Mouse (Mus musculus) embryonic facial prominence, embryonic 10.5 days (tissue): Measurements from ENCODE around the gene H2-T22. TPM values are rescaled to one million over a fixed set of nuclear protein-coding genes. Genes with fewer than 3 reads are reported as not detected.
"Not testable (repeated sequence)": the region's sequence is repeated elsewhere in the genome, so short reads cannot be mapped to it uniquely, and the experiment has no call there.

Source experiments
- DNase-seq: peaks from one replicate; pipeline ENCODE4 v3.0.0-alpha.2; 2017; ENCODE audit warnings: low spot score
- H3K27ac ChIP-seq: fragments of 300-500 bp; sonication (generic); replicated peaks from 2 replicates; pipeline ENCODE4 v1.5.1; 2016; ENCODE audit warnings: mild to moderate bottlenecking
- H3K27me3 ChIP-seq: fragments of 300-500 bp; sonication (generic); replicated peaks from 2 replicates; pipeline ENCODE4 v1.6.1; 2016; ENCODE audit warnings: low read depth, mild to moderate bottlenecking; ENCODE audit not compliant: poor library complexity, severe bottlenecking
- H3K36me3 ChIP-seq: fragments of 300-500 bp; sonication (generic); replicated peaks from 2 replicates; pipeline ENCODE4 v1.6.1; 2016; ENCODE audit warnings: mild to moderate bottlenecking, moderate library complexity
- H3K4me1 ChIP-seq: fragments of 300-500 bp; sonication (generic); 2 replicates; pipeline ENCODE4 v1.6.1; 2016
- H3K4me3 ChIP-seq: fragments of 300-500 bp; sonication (generic); 2 replicates; pipeline ENCODE4 v1.5.1; 2016; ENCODE audit warnings: mild to moderate bottlenecking, moderate library complexity
- H3K9me3 ChIP-seq: fragments of 300-500 bp; sonication (generic); 2 replicates; pipeline ENCODE4 v1.6.1; 2016; ENCODE audit warnings: mild to moderate bottlenecking
- WGBS: fragments of 180-500 bp; shearing (Covaris S2); methylation state at CpG from one replicate; pipeline ENCODE4 v1.1.7; 2016; 5-methylcytosine and 5-hydroxymethylcytosine counted together
- polyA plus RNA-seq: library from polyadenylated mRNA; unstranded; fragments of >200 nt; fragmentation: Nextera tagmentation; extraction: Ambion mirVana; gene quantifications from 2 replicates; pipeline ENCODE4 v1.2.1, GENCODE M21; 2016

Gene H2-T22
- polyA plus RNA-seq, 1 experiment from 2014 or later, result 9.0 TPM

GRCm38 (mm10) chr17:36025197-36025596, 17.4 kb downstream of the H2-T22 start:
- Histone ChIP-seq H3K4me1 (peaks cover 26% of the 10 kb centered on the region), H3K27me3 (peaks cover under 1% of the 10 kb centered on the region; the same call in 1 of the 2 replicates), H3K36me3 (no peaks in the 10 kb centered on the region), H3K27ac (no peak overlapping the region), H3K9me3 (no peaks in the 10 kb centered on the region), H3K4me3 (no peak overlapping the region)
- no peak for DNase-seq
- 72% methylated on average over 5 of the region's 5 CpGs for WGBS

GRCm38 (mm10) chr17:36023710-36024654, 18.6 kb downstream of the H2-T22 start:
- Histone ChIP-seq H3K4me3 (no peak overlapping the region), H3K27ac (no peak overlapping the region), H3K27me3 (no peaks in the 10 kb centered on the region), H3K9me3 (no peaks in the 10 kb centered on the region), H3K4me1 (peaks cover 31% of the 10 kb centered on the region), H3K36me3 (no peaks in the 10 kb centered on the region)
- no peak for DNase-seq
- WGBS, result 52% methylated on average over 9 of the region's 9 CpGs

- Histone ChIP-seq H3K4me1 (peaks cover 31% of the 10 kb centered on the region), H3K27ac (no peak overlapping the region), H3K4me3 (no peak overlapping the region), H3K27me3 (no peaks in the 10 kb centered on the region), H3K9me3 (no peaks in the 10 kb centered on the region), H3K36me3 (no peaks in the 10 kb centered on the region)
- DNase-seq, result no peak
- WGBS, result 91% methylated on average over 6 of the region's 6 CpGs
Measured at GRCm38 (mm10) chr17:36022922-36023321, 19.6 kb downstream of the H2-T22 start.

DNA sequence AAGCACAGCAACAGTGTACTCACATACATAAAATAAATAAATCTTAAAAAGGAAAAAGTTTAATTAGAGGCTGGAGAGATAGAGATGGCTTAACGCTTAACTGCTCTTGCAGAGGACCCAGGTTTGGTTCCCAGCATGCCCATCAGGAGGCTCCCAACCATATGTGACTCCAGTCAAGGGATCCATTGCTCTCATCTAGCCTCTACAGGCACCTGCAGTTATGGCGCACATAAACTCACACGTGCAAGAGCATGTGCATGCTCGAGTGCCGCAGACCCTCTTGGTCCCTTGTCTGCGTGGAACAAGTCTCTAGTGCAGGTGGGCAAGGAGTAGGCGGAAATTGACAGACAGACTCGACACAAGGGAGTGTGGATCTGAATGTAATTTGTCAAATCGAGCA, 20.4 kb downstream of the H2-T22 start:
- no peak for DNase-seq
- Histone ChIP-seq H3K27ac (no peak overlapping the region), H3K27me3 (no peaks in the 10 kb centered on the region), H3K9me3 (no peaks in the 10 kb centered on the region), H3K4me1 (peaks cover 31% of the 10 kb centered on the region), H3K4me3 (no peak overlapping the region), H3K36me3 (no peaks in the 10 kb centered on the region)
- WGBS, result 92% methylated on average over 9 of the region's 9 CpGs

DNA sequence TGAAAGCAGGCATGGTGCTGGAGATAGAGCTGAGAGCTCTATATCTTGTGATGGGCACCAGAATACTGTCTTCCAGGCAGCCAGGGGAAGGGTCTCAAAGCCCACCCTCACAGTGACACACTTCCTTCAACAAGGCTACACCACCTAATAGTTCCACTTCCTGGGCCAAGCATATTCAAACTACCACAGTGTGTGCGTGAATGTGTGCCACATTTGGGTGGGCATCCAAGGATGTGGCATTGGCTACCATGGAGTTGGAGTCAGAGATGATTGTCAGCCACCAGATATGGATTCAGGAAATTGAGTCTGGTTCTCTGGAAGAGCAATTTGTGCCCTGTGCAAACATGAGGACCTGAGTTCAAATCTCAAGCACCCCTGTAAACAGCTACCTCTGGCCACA, 21.2 kb downstream of the H2-T22 start:
- Histone ChIP-seq H3K4me1 (peaks cover 31% of the 10 kb centered on the region), H3K27ac (no peak overlapping the region), H3K36me3 (no peaks in the 10 kb centered on the region), H3K4me3 (no peak overlapping the region), H3K27me3 (no peaks in the 10 kb centered on the region), H3K9me3 (no peaks in the 10 kb centered on the region)
- DNase-seq, result no peak
- 92% methylated on average over 1 of the region's 1 CpGs for WGBS

- Histone ChIP-seq H3K4me1 (peaks cover 31% of the 10 kb centered on the region), H3K27ac (no peak within 1 kb of the TSS; the same call in 1 of the 2 replicates), H3K27me3 (no peaks in the 10 kb centered on the region), H3K4me3 (peak within 1 kb of the TSS; percentile 33; the same call in 1 of the 2 replicates), H3K9me3 (no peaks in the 10 kb centered on the region), H3K36me3 (peaks cover 5% of the 10 kb centered on the region)
- DNase-seq, result peak; percentile 62
- WGBS, result 37% methylated on average over 15 of the region's 15 CpGs
Measured at GRCm38 (mm10) chr17:36020191-36021073, 22.1 kb downstream of the H2-T22 start, which contains the start of gene H2-T24. TSS of gene H2-T24 (minus strand) at chr17:36020560.

- H3K4me3 ChIP-seq, result no peak overlapping the region
- no peak for DNase-seq
- peaks cover 15% of the 10 kb centered on the region for H3K36me3 ChIP-seq
- H3K9me3 ChIP-seq, result no peaks in the 10 kb centered on the region; the same call in 1 of the 2 replicates
- peaks cover 31% of the 10 kb centered on the region for H3K4me1 ChIP-seq
- no peak overlapping the region for H3K27ac ChIP-seq
- 73% methylated on average over 3 of the region's 3 CpGs for WGBS
- no peaks in the 10 kb centered on the region for H3K27me3 ChIP-seq
Measured at GRCm38 (mm10) chr17:36019519-36019918, 23.0 kb downstream of the H2-T22 start.

- peaks cover 27% of the 10 kb centered on the region for H3K4me1 ChIP-seq
- DNase-seq, result no peak
- H3K27ac ChIP-seq, result no peak overlapping the region
- H3K9me3 ChIP-seq, result no peaks in the 10 kb centered on the region; the same call in 1 of the 2 replicates
- H3K27me3 ChIP-seq, result no peaks in the 10 kb centered on the region
- WGBS, result 71% methylated on average over 2 of the region's 2 CpGs
- no peak overlapping the region for H3K4me3 ChIP-seq
- peaks cover 20% of the 10 kb centered on the region for H3K36me3 ChIP-seq
Measured at GRCm38 (mm10) chr17:36018979-36019378, 23.6 kb downstream of the H2-T22 start.

GRCm38 (mm10) chr17:36017046-36017445, 25.5 kb downstream of the H2-T22 start:
- WGBS, result 89% methylated on average over 5 of the region's 5 CpGs
- Histone ChIP-seq H3K27me3 (no peaks in the 10 kb centered on the region), H3K36me3 (peaks cover 20% of the 10 kb centered on the region), H3K27ac (no peak overlapping the region), H3K4me1 (peaks cover 17% of the 10 kb centered on the region), H3K4me3 (no peak overlapping the region), H3K9me3 (no peaks in the 10 kb centered on the region; the same call in 1 of the 2 replicates)
- DNase-seq, result no peak

DNA sequence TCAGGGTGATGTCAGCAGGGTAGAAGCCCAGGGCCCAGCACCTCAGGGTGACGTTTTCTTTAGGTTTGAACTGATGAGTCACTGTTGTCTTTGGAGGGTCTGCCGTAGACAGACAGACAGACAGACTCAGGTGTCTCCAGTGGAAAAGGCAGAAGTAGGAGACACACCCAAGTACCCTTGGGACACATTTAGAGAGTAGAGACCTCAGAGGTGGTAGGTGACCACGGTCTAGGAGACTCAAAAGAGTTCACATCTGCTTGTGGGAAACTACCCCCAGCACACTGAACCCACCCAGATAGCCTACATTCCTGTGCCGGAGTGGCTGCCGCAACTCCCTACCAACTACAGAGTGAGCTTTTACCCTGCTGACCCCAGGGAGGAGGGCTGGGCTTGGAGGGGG, 27.6 kb downstream of the H2-T22 start:
- 91% methylated on average over 5 of the region's 5 CpGs for WGBS
- peaks cover 3% of the 10 kb centered on the region; the same call in 1 of the 2 replicates for H3K4me1 ChIP-seq
- H3K36me3 ChIP-seq, result peaks cover 20% of the 10 kb centered on the region
- H3K4me3 ChIP-seq, result no peak overlapping the region
- H3K27ac ChIP-seq, result no peak overlapping the region
- H3K27me3 ChIP-seq, result no peaks in the 10 kb centered on the region
- no peak for DNase-seq
- H3K9me3 ChIP-seq, result no peaks in the 10 kb centered on the region; the same call in 1 of the 2 replicates

GRCm38 (mm10) chr17:36004409-36004808, 38.1 kb downstream of the H2-T22 start:
- H3K4me1 ChIP-seq, DNase-seq, H3K9me3 ChIP-seq, H3K27ac ChIP-seq, H3K27me3 ChIP-seq, H3K4me3 ChIP-seq: not testable (repeated sequence)
- peaks cover 36% of the 10 kb centered on the region for H3K36me3 ChIP-seq
- WGBS, result 96% methylated on average over 7 of the region's 7 CpGs

DNA sequence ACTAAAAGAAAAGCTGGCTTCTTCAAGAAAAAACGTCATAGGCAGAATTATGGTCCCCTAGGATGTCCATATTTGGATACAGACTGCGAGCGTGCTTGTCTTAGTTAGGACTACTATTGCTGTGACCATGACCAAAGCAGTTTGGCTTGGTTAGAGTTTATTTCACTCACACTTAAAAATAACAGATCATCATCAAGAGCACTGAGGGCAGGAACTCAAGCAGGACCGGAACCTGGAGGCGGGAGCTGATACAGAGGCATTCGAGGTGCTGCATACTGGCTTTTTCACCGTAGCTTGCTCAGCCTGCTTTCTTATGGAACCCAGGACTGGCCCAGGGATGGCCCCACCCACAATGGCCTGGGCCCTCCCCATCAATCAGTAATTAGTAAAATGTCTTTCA, 39.2 kb downstream of the H2-T22 start:
- Histone ChIP-seq H3K4me1 (no peaks in the 10 kb centered on the region), H3K9me3 (peaks cover 6% of the 10 kb centered on the region; the same call in 1 of the 2 replicates), H3K4me3 (no peak overlapping the region), H3K36me3 (peaks cover 36% of the 10 kb centered on the region), H3K27ac (no peak overlapping the region), H3K27me3 (no peaks in the 10 kb centered on the region)
- no peak for DNase-seq
- WGBS, result 96% methylated on average over 7 of the region's 7 CpGs
